Mouse (Mus musculus): ENCODE measurements at regions not wholly inside any gene's neighbourhood (a gene's known extent, or its start where the extent isn't known, plus 50 kb on each side); places are given as distances from the start of the nearest gene placed in this dataset.

DNA sequence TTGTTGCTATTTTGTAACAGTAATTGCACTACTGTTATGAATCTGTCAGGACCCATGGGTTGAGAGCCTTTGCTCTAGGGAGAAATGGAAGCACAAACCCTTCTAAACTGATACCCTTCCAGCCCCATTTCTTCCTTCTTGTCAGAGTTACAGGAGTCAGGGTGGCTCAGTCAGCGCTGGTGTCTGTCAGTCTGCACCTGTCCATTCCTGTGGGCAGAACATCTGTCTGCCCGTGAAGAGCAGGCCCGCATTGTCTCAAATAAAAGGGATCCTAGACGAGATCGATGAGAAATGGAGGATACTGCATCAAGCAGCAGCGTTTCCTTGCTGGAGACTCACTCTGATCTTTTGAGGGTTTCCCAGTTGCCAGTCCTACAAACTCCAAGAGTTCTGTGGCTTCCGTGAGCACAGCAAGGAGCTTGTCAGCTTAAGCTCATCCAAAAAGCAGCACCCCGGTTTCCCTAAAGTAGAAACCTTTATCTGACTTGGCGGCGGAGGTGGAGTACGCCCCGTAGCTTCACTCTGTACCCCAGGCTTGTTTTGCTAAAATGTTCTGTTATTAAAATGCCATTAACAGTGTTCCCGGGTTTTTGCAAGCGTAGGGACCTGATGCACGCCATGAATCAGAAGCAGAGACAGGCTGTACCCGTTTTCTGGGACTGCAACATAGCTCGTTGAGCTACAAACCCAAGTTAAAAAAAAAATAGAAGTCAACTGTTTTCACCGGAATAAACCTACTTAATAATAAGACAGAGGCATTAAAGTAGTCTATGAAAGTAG lies 95.6 kb upstream of the Map1b start:
- H3K4me3 ChIP-seq (ENCODE audit: insufficient read depth, low read depth, low read length), result no peak overlapping the region
- H3K27ac ChIP-seq (ENCODE audit: insufficient read depth, low read depth, low read length), result no peak overlapping the region
- H3K4me1 ChIP-seq (ENCODE audit: control insufficient read depth, insufficient read depth, low read length), result peaks cover 8% of the 10 kb centered on the region; the same call in 1 of the 2 replicates
- no peak for TF ChIP-seq POLR2A (IDR thresholded peaks at IDR 0.05; ENCODE audit: insufficient read depth, low read depth, low read length)
- TF ChIP-seq CTCF (IDR thresholded peaks at IDR 0.05; ENCODE audit: insufficient read depth, low read depth, low read length), result no peak
- 65% methylated on average over 18 of the region's 18 CpGs for WGBS

DNA sequence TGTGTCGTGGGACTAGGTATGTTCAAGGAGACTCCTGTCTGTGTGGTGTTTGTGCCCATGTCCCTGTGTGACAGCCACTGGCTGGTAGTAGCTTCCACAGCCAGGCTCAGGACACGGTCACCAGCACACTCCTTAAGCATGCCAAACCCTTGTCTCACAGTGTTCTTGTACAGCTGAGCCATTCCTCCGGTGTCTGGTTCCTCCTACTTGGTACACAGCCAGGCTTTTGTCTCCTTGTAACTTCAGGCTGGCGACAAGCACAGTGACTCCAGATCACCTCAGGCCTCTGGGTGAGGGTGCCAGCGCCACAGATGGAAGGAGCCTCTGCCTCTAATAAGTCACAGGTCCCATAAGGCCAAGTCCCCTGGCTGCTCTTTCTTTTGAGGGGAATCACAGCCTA lies 94.2 kb upstream of the Map1b start:
- Histone ChIP-seq H3K4me1 (ENCODE audit: control insufficient read depth, insufficient read depth, low read length) (peaks cover 8% of the 10 kb centered on the region; the same call in 1 of the 2 replicates), H3K27ac (ENCODE audit: insufficient read depth, low read depth, low read length) (no peak overlapping the region), H3K4me3 (ENCODE audit: insufficient read depth, low read depth, low read length) (no peak overlapping the region)
- 57% methylated on average over 5 of the region's 5 CpGs for WGBS
- TF ChIP-seq POLR2A (IDR thresholded peaks at IDR 0.05; ENCODE audit: insufficient read depth, low read depth, low read length), result no peak
- no peak for TF ChIP-seq CTCF (IDR thresholded peaks at IDR 0.05; ENCODE audit: insufficient read depth, low read depth, low read length)

DNA sequence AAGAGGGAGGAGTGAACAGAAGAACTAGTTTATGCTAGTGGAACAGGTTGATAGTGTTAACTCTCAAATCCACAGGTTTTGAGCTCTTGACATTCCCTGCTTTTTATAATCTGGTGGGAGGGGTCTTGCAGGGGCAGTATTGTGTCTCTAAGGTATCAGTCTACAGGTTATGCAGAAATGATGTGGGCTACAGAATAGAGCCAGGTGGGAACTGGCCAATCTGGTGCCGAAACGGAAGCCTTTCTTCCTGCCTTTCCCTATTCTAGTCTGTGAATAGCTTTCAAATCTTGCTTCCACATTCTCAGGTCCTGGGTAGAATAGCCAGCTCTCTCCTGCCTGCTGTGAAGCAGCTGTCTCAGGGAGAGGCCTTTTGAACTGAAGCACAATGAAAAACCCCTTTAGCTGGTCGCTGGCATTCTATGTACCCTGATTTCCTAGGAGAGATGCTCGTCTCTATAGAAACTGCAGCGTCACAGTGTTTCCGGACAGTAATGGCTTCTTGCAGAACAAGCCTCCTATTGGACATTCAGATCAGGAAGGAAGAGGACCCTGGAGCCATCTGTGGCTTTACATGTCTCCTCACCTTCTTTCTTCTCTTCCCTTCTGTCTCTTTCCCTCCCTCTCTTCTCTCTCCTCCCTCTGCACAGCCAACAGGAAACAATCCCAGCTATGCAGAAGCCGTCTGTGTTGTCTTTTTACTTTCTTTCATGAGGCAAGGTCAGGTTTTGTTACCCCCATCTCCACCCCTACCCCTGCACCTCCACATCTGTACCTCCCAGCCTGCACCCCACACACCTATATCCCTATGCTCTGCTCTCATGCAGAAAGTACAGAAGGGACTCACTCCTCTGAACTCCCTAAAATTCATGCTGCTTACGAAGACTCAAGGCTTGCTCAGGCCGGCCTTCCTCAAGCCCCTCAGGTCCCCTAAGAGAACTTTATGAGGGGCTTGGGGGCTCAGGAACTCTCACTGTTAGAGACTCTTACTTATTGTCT lies 93.1 kb upstream of the Map1b start:
- TF ChIP-seq CTCF (IDR thresholded peaks at IDR 0.05; ENCODE audit: insufficient read depth, low read depth, low read length), result no peak
- TF ChIP-seq POLR2A (IDR thresholded peaks at IDR 0.05; ENCODE audit: insufficient read depth, low read depth, low read length), result no peak
- no peak overlapping the region for H3K27ac ChIP-seq (ENCODE audit: insufficient read depth, low read depth, low read length)

DNA sequence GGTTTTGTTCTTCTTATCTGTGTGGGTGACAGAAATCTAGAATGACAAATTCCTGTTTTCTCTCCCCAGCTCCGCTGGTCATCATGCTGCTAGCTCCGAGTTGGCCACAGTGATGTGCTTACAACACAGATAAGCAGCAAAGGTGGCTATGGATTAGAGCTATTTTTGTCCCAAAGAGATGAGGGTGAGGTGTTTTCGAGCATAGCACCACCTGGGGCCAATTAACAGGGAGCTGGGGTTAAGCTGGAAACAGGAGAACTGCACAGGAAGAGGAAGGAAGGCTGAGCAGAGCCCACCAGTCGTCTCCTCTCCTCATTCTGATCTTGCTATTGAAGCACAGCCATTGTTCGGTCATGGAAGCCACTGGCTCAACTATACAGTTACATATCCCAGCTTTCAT lies 92.3 kb upstream of the Map1b start:
- WGBS, result 68% methylated on average over 5 of the region's 5 CpGs
- no peak overlapping the region for H3K27ac ChIP-seq (ENCODE audit: insufficient read depth, low read depth, low read length)
- H3K4me1 ChIP-seq (ENCODE audit: control insufficient read depth, insufficient read depth, low read length), result peaks cover 8% of the 10 kb centered on the region; the same call in 1 of the 2 replicates
- TF ChIP-seq POLR2A (IDR thresholded peaks at IDR 0.05; ENCODE audit: insufficient read depth, low read depth, low read length) (no peak), CTCF (IDR thresholded peaks at IDR 0.05; ENCODE audit: insufficient read depth, low read depth, low read length) (no peak)
- no peak overlapping the region for H3K4me3 ChIP-seq (ENCODE audit: insufficient read depth, low read depth, low read length)

More for the DNA sequence above, 93.1 kb upstream of the Map1b start:
- peaks cover 8% of the 10 kb centered on the region; the same call in 1 of the 2 replicates for H3K4me1 ChIP-seq (ENCODE audit: control insufficient read depth, insufficient read depth, low read length)
- no peak overlapping the region for H3K4me3 ChIP-seq (ENCODE audit: insufficient read depth, low read depth, low read length)
- WGBS, result 48% methylated on average over 9 of the region's 9 CpGs

DNA sequence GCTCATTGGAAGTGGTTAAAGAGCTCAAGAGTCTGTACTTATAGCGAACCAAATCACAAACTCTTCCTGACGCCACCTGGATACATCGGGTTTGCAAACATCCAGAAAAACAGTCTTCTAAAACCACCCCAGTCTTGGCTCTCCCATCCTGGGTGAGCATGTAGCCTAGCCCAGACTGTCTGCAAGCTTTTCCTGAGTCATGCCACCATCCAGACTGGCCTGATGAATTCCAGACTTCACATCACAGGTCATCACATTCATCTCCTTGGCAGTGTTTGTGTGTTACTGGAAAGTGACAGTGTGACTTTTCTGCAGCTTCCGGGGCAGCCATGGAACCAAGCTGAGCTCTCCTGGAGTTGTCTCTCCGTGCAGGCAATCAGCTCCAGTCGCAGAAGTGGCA lies 90.9 kb upstream of the Map1b start:
- Histone ChIP-seq H3K4me3 (ENCODE audit: insufficient read depth, low read depth, low read length) (no peak overlapping the region), H3K4me1 (ENCODE audit: control insufficient read depth, insufficient read depth, low read length) (peaks cover 8% of the 10 kb centered on the region; the same call in 1 of the 2 replicates), H3K27ac (ENCODE audit: insufficient read depth, low read depth, low read length) (no peak overlapping the region)
- TF ChIP-seq POLR2A (IDR thresholded peaks at IDR 0.05; ENCODE audit: insufficient read depth, low read depth, low read length) (no peak), CTCF (IDR thresholded peaks at IDR 0.05; ENCODE audit: insufficient read depth, low read depth, low read length) (no peak)
- WGBS, result 97% methylated on average over 6 of the region's 6 CpGs

DNA sequence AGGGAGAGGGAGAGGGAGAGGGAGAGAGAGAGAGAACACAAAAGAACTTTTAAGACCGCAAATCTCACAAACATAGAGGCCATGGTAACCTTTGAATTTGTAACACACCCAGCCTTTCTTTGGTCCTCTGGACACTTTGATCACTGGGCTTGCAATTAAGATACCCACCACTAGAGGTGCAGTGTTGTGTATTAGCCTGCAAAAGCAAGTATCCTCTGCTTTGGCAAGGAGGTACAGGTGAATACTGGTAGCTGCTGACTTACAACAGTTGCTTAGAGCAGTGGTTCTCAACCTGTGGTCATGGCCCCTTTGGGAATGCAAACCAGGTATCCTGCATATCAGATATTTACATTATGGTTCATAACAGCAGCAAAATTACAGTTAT lies 90.3 kb upstream of the Map1b start:
- peaks cover 6% of the 10 kb centered on the region; the same call in 1 of the 2 replicates for H3K4me1 ChIP-seq (ENCODE audit: control insufficient read depth, insufficient read depth, low read length)
- WGBS, result 73% methylated on average over 1 of the region's 1 CpGs
- TF ChIP-seq POLR2A (IDR thresholded peaks at IDR 0.05; ENCODE audit: insufficient read depth, low read depth, low read length) (no peak), CTCF (IDR thresholded peaks at IDR 0.05; ENCODE audit: insufficient read depth, low read depth, low read length) (no peak)
- no peak overlapping the region for H3K27ac ChIP-seq (ENCODE audit: insufficient read depth, low read depth, low read length)
- H3K4me3 ChIP-seq (ENCODE audit: insufficient read depth, low read depth, low read length), result no peak overlapping the region

DNA sequence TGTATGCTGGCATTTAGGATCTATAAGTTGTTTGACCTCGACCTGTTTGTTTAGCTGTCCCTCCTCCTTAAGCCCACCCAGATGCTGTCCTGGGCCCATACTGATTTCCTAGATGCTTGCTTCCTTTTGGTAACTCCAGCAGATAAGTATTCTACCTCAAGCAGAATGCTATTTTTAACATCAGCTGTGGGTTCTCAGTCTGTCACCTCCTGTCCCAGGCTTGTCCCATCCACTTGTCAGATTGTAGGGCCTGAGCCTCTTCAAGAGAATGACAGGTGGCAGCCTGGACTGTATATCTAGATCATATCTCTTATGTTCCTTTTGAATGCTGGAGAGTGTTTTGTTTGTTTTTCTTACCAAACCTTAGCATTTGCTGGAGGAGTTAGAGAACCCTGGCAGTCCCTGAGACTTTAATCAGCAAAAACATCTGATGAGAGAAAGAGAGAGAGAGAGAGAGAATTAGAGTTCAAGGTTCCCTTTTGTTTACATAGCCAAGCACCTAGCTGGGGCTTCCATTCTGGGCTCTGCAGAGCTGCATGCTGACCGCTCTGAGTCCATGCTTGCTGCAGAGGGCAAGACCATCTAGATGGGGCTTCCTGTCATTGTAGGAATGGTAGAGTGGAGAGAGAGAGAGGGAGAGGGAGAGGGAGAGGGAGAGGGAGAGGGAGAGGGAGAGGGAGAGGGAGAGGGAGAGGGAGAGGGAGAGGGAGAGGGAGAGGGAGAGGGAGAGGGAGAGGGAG lies 89.7 kb upstream of the Map1b start:
- TF ChIP-seq POLR2A (IDR thresholded peaks at IDR 0.05; ENCODE audit: insufficient read depth, low read depth, low read length) (no peak), CTCF (IDR thresholded peaks at IDR 0.05; ENCODE audit: insufficient read depth, low read depth, low read length) (no peak)
- Histone ChIP-seq H3K4me1 (ENCODE audit: control insufficient read depth, insufficient read depth, low read length) (peaks cover 6% of the 10 kb centered on the region; the same call in 1 of the 2 replicates), H3K4me3 (ENCODE audit: insufficient read depth, low read depth, low read length) (no peak overlapping the region), H3K27ac (ENCODE audit: insufficient read depth, low read depth, low read length) (no peak overlapping the region)
- 76% methylated on average over 2 of the region's 2 CpGs for WGBS

DNA sequence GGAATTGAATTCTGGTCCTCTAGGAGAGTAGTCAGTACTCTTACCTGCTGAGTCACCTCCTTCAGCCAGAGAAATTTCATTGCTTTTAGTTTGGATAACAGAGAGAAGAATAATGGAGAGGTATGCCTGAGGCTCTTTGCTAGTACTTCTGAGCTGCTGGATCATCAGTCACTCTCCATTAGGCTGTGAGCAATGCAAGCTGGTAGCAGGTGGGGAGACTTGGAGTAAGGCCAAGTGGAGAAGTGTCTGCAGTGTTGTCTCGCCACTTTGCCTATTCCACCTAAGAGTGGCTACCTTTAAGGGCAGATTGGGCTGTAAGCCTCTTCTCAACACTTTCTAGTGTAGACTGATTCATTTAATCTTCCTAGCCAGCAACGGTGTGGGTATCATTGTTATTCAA lies 81.6 kb upstream of the Map1b start:
- no peak overlapping the region for H3K27ac ChIP-seq (ENCODE audit: insufficient read depth, low read depth, low read length)
- TF ChIP-seq CTCF (IDR thresholded peaks at IDR 0.05; ENCODE audit: insufficient read depth, low read depth, low read length) (no peak), POLR2A (IDR thresholded peaks at IDR 0.05; ENCODE audit: insufficient read depth, low read depth, low read length) (no peak)
- peaks cover under 1% of the 10 kb centered on the region for H3K4me1 ChIP-seq (ENCODE audit: control insufficient read depth, insufficient read depth, low read length)
- WGBS, result 76% methylated on average over 2 of the region's 2 CpGs
- no peak overlapping the region for H3K4me3 ChIP-seq (ENCODE audit: insufficient read depth, low read depth, low read length)

Measured in olfactory bulb, adult 2 months (tissue).